Mouse (Mus musculus) skeletal muscle tissue, postnatal 0 days (tissue): ENCODE measurements around the gene Abca6. TPM values are rescaled to one million over a fixed set of nuclear protein-coding genes. Genes with fewer than 3 reads are reported as not detected.

Source experiments
- polyA plus RNA-seq: library from polyadenylated mRNA; unstranded; fragments of >200 nt; fragmentation: Nextera tagmentation; extraction: Ambion mirVana; gene quantifications from 2 replicates; pipeline ENCODE4 v1.2.1, GENCODE M21; 2015

The Abca6 gene
- 2.4 and 3.2 TPM in 2 replicates for polyA plus RNA-seq

GRCm38 (mm10) chr11:110251534-110251933, at the start of gene Abca6:
Gene Abca6, minus strand, starts transcription at chr11:110251776.

GRCm38 (mm10) chr11:110167459-110168251, 83.9 kb downstream of the Abca6 start, which contains the start of gene Abca9:
Gene Abca9, minus strand, starts transcription at chr11:110168196.

Other genes with a start within 250 kb of the Abca6 start
- 9.8 and 10.8 TPM in 2 replicates for gene Abca8a, start 155.8 kb downstream of the Abca6 start, polyA plus RNA-seq
- gene Abca9, start 83.6 kb downstream of the Abca6 start, polyA plus RNA-seq = 6.7 and 8.8 TPM in 2 replicates
- 4.4 and 5.6 TPM in 2 replicates for gene Abca5, start 85.9 kb upstream of the Abca6 start, polyA plus RNA-seq
- gene Map2k6, start 147.3 kb upstream of the Abca6 start, polyA plus RNA-seq = 4.4 and 4.8 TPM in 2 replicates